Comparison of ENCODE assay signal across 11 mouse cellular contexts in genomic region chr19:34265604-34266193, GRCm38 (mm10). TPM values are rescaled to one million over a fixed set of nuclear protein-coding genes. Genes with fewer than 3 reads are reported as not detected.
DNase-seq lines count a peak whose midpoint lies in the region; ATAC-seq and TF ChIP-seq lines count a peak whose summit lies in the region.
"Had no signal": no experiment of that assay in that cellular context is flagged by ENCODE, and none has a peak within 500 bp of the region (broad histone marks: within the 10 kb centered on the region; RNA-seq: fewer than 3 reads in every experiment).

No protein-coding gene starts in this region.

- ATAC-seq in kidney, postnatal 0 days (replicated peaks; ENCODE audit: low FRiP score, low read depth): no peak
- no peak for ATAC-seq in heart, embryonic 13.5 days (ENCODE audit: extremely low read depth, insufficient number of reproducible peaks, low FRiP score, low TSS enrichment)

- peak; percentile 49 for DNase-seq in kidney, postnatal 0 days (ENCODE audit: low spot score)
- DNase-seq in kidney, adult 11 months: no peak
- DNase-seq in embryo, embryonic 10.5 days (ENCODE audit: low spot score): no peak
- DNase-seq in ovary, postnatal 36 days (ENCODE audit: low spot score): no peak
- DNase-seq: cerebellum, adult 9-10 months had no signal

- no peaks in the 10 kb centered on the region for H3K4me1 ChIP-seq in kidney, postnatal 0 days (replicated peaks; ENCODE audit: insufficient read depth, low read length)
- H3K4me1 ChIP-seq in brown adipose tissue, adult 24 weeks (ENCODE audit: control insufficient read depth, insufficient read depth, insufficient read length, low read length): peaks cover 7% of the 10 kb centered on the region; the same call in 1 of the 2 replicates
- peaks cover 13% of the 10 kb centered on the region for H3K4me1 ChIP-seq in heart, embryonic 13.5 days
- H3K4me1 ChIP-seq in small intestine, adult 2 months (ENCODE audit: control insufficient read depth, insufficient read depth, insufficient read length, low read length): peaks cover 11% of the 10 kb centered on the region; the same call in 1 of the 2 replicates
- H3K4me1 ChIP-seq: limb, embryonic 12.5 days had no signal

- TF ChIP-seq POLR2A in small intestine, adult 2 months (IDR thresholded peaks at IDR 0.05; ENCODE audit: low read depth, low read length): no peak

- H3K9me3 ChIP-seq in kidney, postnatal 0 days (replicated peaks; ENCODE audit: low read length): no peaks in the 10 kb centered on the region
- no peaks in the 10 kb centered on the region for H3K9me3 ChIP-seq in heart, embryonic 13.5 days
- H3K9me3 ChIP-seq: limb, embryonic 12.5 days had no signal

- no peak overlapping the region for H3K4me3 ChIP-seq in kidney, postnatal 0 days (replicated peaks; ENCODE audit: low read depth, low read length)
- H3K4me3 ChIP-seq in brown adipose tissue, adult 24 weeks (ENCODE audit: insufficient read depth, low read depth, low read length): no peak overlapping the region
- no peak overlapping the region for H3K4me3 ChIP-seq in heart, embryonic 13.5 days
- no peak overlapping the region for H3K4me3 ChIP-seq in small intestine, adult 2 months (ENCODE audit: low read depth, low read length)
- H3K4me3 ChIP-seq: layer of hippocampus, adult 2 months; limb, embryonic 12.5 days had no signal

- H3K36me3 ChIP-seq in kidney, postnatal 0 days (ENCODE audit: insufficient read depth, low read length): no peaks in the 10 kb centered on the region
- no peaks in the 10 kb centered on the region for H3K36me3 ChIP-seq in heart, embryonic 13.5 days
- no peaks in the 10 kb centered on the region for H3K36me3 ChIP-seq in small intestine, adult 2 months (ENCODE audit: control insufficient read depth, insufficient read depth, low read length)
- H3K36me3 ChIP-seq: limb, embryonic 12.5 days had no signal

- no peak for TF ChIP-seq CTCF in kidney, postnatal 0 days (IDR thresholded peaks at IDR 0.05; ENCODE audit: low read depth)
- TF ChIP-seq CTCF in small intestine, adult 2 months (IDR thresholded peaks at IDR 0.05; ENCODE audit: extremely low read depth, insufficient read length, insufficient replicate concordance, low read depth, low read length): no peak

- no peak overlapping the region for H3K9ac ChIP-seq in kidney, postnatal 0 days (ENCODE audit: low read depth, low read length)
- H3K9ac ChIP-seq in heart, embryonic 13.5 days: no peak overlapping the region
- H3K9ac ChIP-seq: hindbrain, embryonic 14.5 days; limb, embryonic 12.5 days had no signal

- H3K27ac ChIP-seq in kidney, postnatal 0 days: no peak overlapping the region
- H3K27ac ChIP-seq in brown adipose tissue, adult 24 weeks (replicated peaks; ENCODE audit: low read depth, low read length): peak overlapping the region; percentile 49; the same call in 1 of the 2 replicates
- H3K27ac ChIP-seq in heart, embryonic 13.5 days (replicated peaks): peak overlapping the region; percentile 74
- peak overlapping the region; percentile 59; the same call in 1 of the 2 replicates for H3K27ac ChIP-seq in small intestine, adult 2 months (ENCODE audit: insufficient read depth, low read depth, low read length)
- H3K27ac ChIP-seq: hindbrain, embryonic 14.5 days; layer of hippocampus, adult 2 months; limb, embryonic 12.5 days had no signal

- no peak overlapping the region for H3K4me2 ChIP-seq in kidney, postnatal 0 days (ENCODE audit: low read length)
- peak overlapping the region; percentile 3; the same call in 1 of the 2 replicates for H3K4me2 ChIP-seq in heart, embryonic 13.5 days
- H3K4me2 ChIP-seq: hindbrain, embryonic 14.5 days; limb, embryonic 12.5 days had no signal

- H3K27me3 ChIP-seq in kidney, postnatal 0 days (ENCODE audit: insufficient read depth, low read length): no peaks in the 10 kb centered on the region
- H3K27me3 ChIP-seq in heart, embryonic 13.5 days (replicated peaks): 0 out of 2 replicates have a peak, but pooled peaks cover 3% of the 10 kb centered on the region
- H3K27me3 ChIP-seq in small intestine, adult 2 months (ENCODE audit: control insufficient read depth, insufficient read depth, low read length): no peaks in the 10 kb centered on the region
- H3K27me3 ChIP-seq: limb, embryonic 12.5 days had no signal

- WGBS in kidney, postnatal 0 days: 71% methylated on average over 5 of the region's 5 CpGs
- WGBS in heart, embryonic 13.5 days: 44% methylated on average over 5 of the region's 5 CpGs
- WGBS in small intestine, adult 2 months: 40% methylated on average over 5 of the region's 5 CpGs

RNA-seq across cellular contexts. Expression of gene Acta2, which starts 10.3 kb away (rescaled TPM):
- polyA plus RNA-seq in kidney, postnatal 0 days (2015; fragmentation: Nextera tagmentation; extraction: Ambion mirVana): 450 and 526 TPM in 2 replicates
- polyA plus RNA-seq in brown adipose tissue, adult 24 weeks (2012; ENCODE audit: insufficient read depth, insufficient read length, missing spikeins): 24.5 and 30.0 TPM in 2 replicates
- 1,110 and 1,204 TPM in 2 replicates for polyA plus RNA-seq in heart, embryonic 13.5 days (2015; fragmentation: Nextera tagmentation; extraction: Ambion mirVana)
- polyA plus RNA-seq in small intestine, adult 2 months (2012; rRNA removed): 432 and 487 TPM in 2 replicates

RNA-seq across cellular contexts. Expression of gene Fas, which starts 24.8 kb away (rescaled TPM):
- polyA plus RNA-seq in kidney, postnatal 0 days (2015; fragmentation: Nextera tagmentation; extraction: Ambion mirVana): 7.6 and 8.4 TPM in 2 replicates
- 30.8 and 37.3 TPM in 2 replicates for polyA plus RNA-seq in brown adipose tissue, adult 24 weeks (2012; ENCODE audit: insufficient read depth, insufficient read length, missing spikeins)
- polyA plus RNA-seq in heart, embryonic 13.5 days (2015; fragmentation: Nextera tagmentation; extraction: Ambion mirVana): 2.6 and 2.8 TPM in 2 replicates
- polyA plus RNA-seq in small intestine, adult 2 months (2012; rRNA removed): 1.1 and 2.3 TPM in 2 replicates

Comparison
In these comparisons a context has a peak if more than half of its experiments do, and no peak if none do; other contexts are left out.
1. RNA of gene Acta2, which starts 10.3 kb away (polyA plus RNA-seq): 1,110 to 1,204 TPM in heart, embryonic 13.5 days, 450 to 526 TPM in kidney, postnatal 0 days and 432 to 487 TPM in small intestine, adult 2 months; 24.5 to 30.0 TPM in brown adipose tissue, adult 24 weeks; every median in the first group is over 10 times any median in the second.